Mouse (Mus musculus) midbrain, embryonic 16.5 days (tissue): ENCODE data around the gene Mea1. TPM values are rescaled to one million over a fixed set of nuclear protein-coding genes. Genes with fewer than 3 reads are reported as not detected.

ENCODE experiments used
- ATAC-seq: fragments of 200-750 bp; cut with Nextera tagmentation; 2 replicates; pipeline ENCODE4 v1.8.0; 2017; ENCODE audit warnings: moderate TSS enrichment
- H3K27ac ChIP-seq: fragments of 300-500 bp; sonication (generic); 2 replicates; pipeline ENCODE4 v1.5.1; 2014; ENCODE audit warnings: mild to moderate bottlenecking, low read length, mixed read lengths
- H3K27me3 ChIP-seq: fragments of 300-500 bp; sonication (generic); 2 replicates; pipeline ENCODE4 v1.6.1; 2014; ENCODE audit warnings: low read depth, low read length, mixed read lengths; ENCODE audit not compliant: control insufficient read depth, insufficient read depth
- H3K36me3 ChIP-seq: fragments of 300-500 bp; sonication (generic); 2 replicates; pipeline ENCODE4 v1.6.1; 2014; ENCODE audit warnings: mild to moderate bottlenecking, low read length, moderate library complexity, mixed read lengths; ENCODE audit not compliant: control insufficient read depth, insufficient read depth
- H3K4me1 ChIP-seq: fragments of 300-500 bp; sonication (generic); 2 replicates; pipeline ENCODE4 v1.6.1; 2014; ENCODE audit warnings: mild to moderate bottlenecking, low read length, mixed read lengths; ENCODE audit not compliant: control insufficient read depth, insufficient read depth
- H3K4me2 ChIP-seq: fragments of 300-500 bp; sonication (generic); 2 replicates; pipeline ENCODE4 v1.6.1; 2014; ENCODE audit warnings: mild to moderate bottlenecking, low read length, mixed read lengths
- H3K4me3 ChIP-seq: fragments of 300-500 bp; sonication (generic); 2 replicates; pipeline ENCODE4 v1.5.1; 2014; ENCODE audit warnings: low read depth, mild to moderate bottlenecking, low read length, moderate library complexity, mixed read lengths
- H3K9ac ChIP-seq: fragments of 300-500 bp; sonication (generic); 2 replicates; pipeline ENCODE4 v1.6.1; 2014; ENCODE audit warnings: low read depth, low read length, mixed read lengths
- H3K9me3 ChIP-seq: fragments of 300-500 bp; sonication (generic); replicated peaks from 2 replicates; pipeline ENCODE4 v1.6.1; 2014; ENCODE audit warnings: mild to moderate bottlenecking, low read length, mixed read lengths; ENCODE audit not compliant: control insufficient read depth, poor library complexity, severe bottlenecking
- WGBS: fragments of 180-500 bp; shearing (Covaris S2); extraction: QIAGEN DNeasy Blood & Tissue Kit; methylation state at CpG from one replicate; pipeline ENCODE4 v1.1.7; 2014; 5-methylcytosine and 5-hydroxymethylcytosine counted together
- polyA plus RNA-seq: library from polyadenylated mRNA; unstranded; fragments of >200 nt; fragmentation: Nextera tagmentation; extraction: Ambion mirVana; gene quantifications from 2 replicates; pipeline ENCODE4 v1.2.1, GENCODE M21; 2015

The Mea1 gene
- polyA plus RNA-seq, 1 experiment from 2014 or later = 318 TPM

- Histone ChIP-seq H3K36me3 (peaks cover 2% of the 10 kb centered on the region; the same call in 1 of the 2 replicates), H3K4me2 (peak overlapping the region; percentile 79), H3K9ac (peak overlapping the region; percentile 75), H3K9me3 (no peaks in the 10 kb centered on the region), H3K4me3 (peak overlapping the region; percentile 71), H3K27me3 (no peaks in the 10 kb centered on the region), H3K4me1 (peaks cover 30% of the 10 kb centered on the region), H3K27ac (peak overlapping the region; percentile 89)
- ATAC-seq = no peak
- under 1% methylated on average over 19 of the region's 19 CpGs for WGBS
These were observed 32.3 kb upstream of the Mea1 start for GRCm38 (mm10) chr17:46646322-46646662.

GRCm38 (mm10) chr17:46647279-46647678 lies 31.3 kb upstream of the Mea1 start:
- H3K9ac ChIP-seq = no peak overlapping the region
- no peak overlapping the region for H3K4me2 ChIP-seq
- no peaks in the 10 kb centered on the region for H3K36me3 ChIP-seq
- H3K9me3 ChIP-seq = no peaks in the 10 kb centered on the region
- H3K4me3 ChIP-seq = no peak overlapping the region
- H3K4me1 ChIP-seq = peaks cover 40% of the 10 kb centered on the region
- ATAC-seq = no peak
- no peaks in the 10 kb centered on the region for H3K27me3 ChIP-seq
- 94% methylated on average over 7 of the region's 7 CpGs for WGBS
- no peak overlapping the region for H3K27ac ChIP-seq

- no peak overlapping the region for H3K4me2 ChIP-seq
- peaks cover 7% of the 10 kb centered on the region; the same call in 1 of the 2 replicates for H3K36me3 ChIP-seq
- no peaks in the 10 kb centered on the region for H3K9me3 ChIP-seq
- no peak for ATAC-seq
- WGBS = 90% methylated on average over 9 of the region's 9 CpGs
- no peak overlapping the region for H3K27ac ChIP-seq
- H3K4me3 ChIP-seq = no peak overlapping the region
- H3K4me1 ChIP-seq = peaks cover 42% of the 10 kb centered on the region
- no peaks in the 10 kb centered on the region for H3K27me3 ChIP-seq
- no peak overlapping the region for H3K9ac ChIP-seq
These were observed 30.2 kb upstream of the Mea1 start for GRCm38 (mm10) chr17:46648436-46648835.

GRCm38 (mm10) chr17:46649811-46650210 lies 28.8 kb upstream of the Mea1 start:
- Histone ChIP-seq H3K9ac (peak overlapping the region; percentile 93), H3K9me3 (no peaks in the 10 kb centered on the region), H3K36me3 (peaks cover 12% of the 10 kb centered on the region), H3K4me1 (peaks cover 36% of the 10 kb centered on the region), H3K27ac (peak overlapping the region; percentile 95), H3K27me3 (no peaks in the 10 kb centered on the region), H3K4me3 (peak overlapping the region; percentile 71), H3K4me2 (peak overlapping the region; percentile 88)
- ATAC-seq = no peak
- WGBS = 35% methylated on average over 15 of the region's 15 CpGs

GRCm38 (mm10) chr17:46650232-46651031 lies 28.2 kb upstream of the Mea1 start, which contains the start of gene Cul7:
TSS of gene Cul7 (plus strand) at chr17:46650337.
- WGBS = under 1% methylated on average over 49 of the region's 58 CpGs
- no peaks in the 10 kb centered on the region for H3K27me3 ChIP-seq
- H3K4me2 ChIP-seq = peak within 1 kb of the TSS; percentile 88
- H3K36me3 ChIP-seq = peaks cover 12% of the 10 kb centered on the region
- peak within 1 kb of the TSS; percentile 71 for H3K4me3 ChIP-seq
- peak; percentile 93 for ATAC-seq
- peak within 1 kb of the TSS; percentile 93 for H3K9ac ChIP-seq
- H3K4me1 ChIP-seq = peaks cover 31% of the 10 kb centered on the region
- H3K9me3 ChIP-seq = no peaks in the 10 kb centered on the region
- peak within 1 kb of the TSS; percentile 95 for H3K27ac ChIP-seq

- peak overlapping the region; percentile 88 for H3K4me2 ChIP-seq
- H3K4me1 ChIP-seq = peaks cover 31% of the 10 kb centered on the region
- 69% methylated on average over 17 of the region's 17 CpGs for WGBS
- H3K36me3 ChIP-seq = peaks cover 20% of the 10 kb centered on the region
- no peaks in the 10 kb centered on the region for H3K9me3 ChIP-seq
- no peaks in the 10 kb centered on the region for H3K27me3 ChIP-seq
- peak overlapping the region; percentile 71 for H3K4me3 ChIP-seq
- no peak for ATAC-seq
- H3K27ac ChIP-seq = peak overlapping the region; percentile 95
- H3K9ac ChIP-seq = peak overlapping the region; percentile 93
These were observed 27.3 kb upstream of the Mea1 start for GRCm38 (mm10) chr17:46651292-46651691.

GRCm38 (mm10) chr17:46651755-46652547 lies 26.6 kb upstream of the Mea1 start:
- H3K27me3 ChIP-seq = no peaks in the 10 kb centered on the region
- H3K9me3 ChIP-seq = no peaks in the 10 kb centered on the region
- H3K4me2 ChIP-seq = peak overlapping the region; percentile 88
- peaks cover 24% of the 10 kb centered on the region for H3K36me3 ChIP-seq
- peaks cover 27% of the 10 kb centered on the region for H3K4me1 ChIP-seq
- no peak for ATAC-seq
- H3K27ac ChIP-seq = no peak overlapping the region
- peak overlapping the region; percentile 93 for H3K9ac ChIP-seq
- 77% methylated on average over 20 of the region's 20 CpGs for WGBS
- H3K4me3 ChIP-seq = peak overlapping the region; percentile 71

- Histone ChIP-seq H3K9ac (no peak overlapping the region), H3K4me2 (no peak overlapping the region), H3K4me3 (no peak overlapping the region), H3K27me3 (no peaks in the 10 kb centered on the region), H3K4me1 (peaks cover 14% of the 10 kb centered on the region), H3K36me3 (peaks cover 53% of the 10 kb centered on the region), H3K9me3 (no peaks in the 10 kb centered on the region), H3K27ac (no peak overlapping the region)
- no peak for ATAC-seq
- 89% methylated on average over 6 of the region's 6 CpGs for WGBS
These were observed 22.5 kb upstream of the Mea1 start for GRCm38 (mm10) chr17:46656054-46656453.

GRCm38 (mm10) chr17:46661351-46661750 lies 17.2 kb upstream of the Mea1 start:
- H3K27me3 ChIP-seq = no peaks in the 10 kb centered on the region

More at GRCm38 (mm10) chr17:46661351-46661750, 17.2 kb upstream of the Mea1 start:
- Histone ChIP-seq H3K4me3 (no peak overlapping the region), H3K4me1 (no peaks in the 10 kb centered on the region), H3K4me2 (no peak overlapping the region), H3K9me3 (no peaks in the 10 kb centered on the region), H3K9ac (no peak overlapping the region), H3K36me3 (peaks cover 64% of the 10 kb centered on the region), H3K27ac (no peak overlapping the region)
- ATAC-seq = no peak
- WGBS = 93% methylated on average over 9 of the region's 9 CpGs
